Mouse (Mus musculus): Measurements from ENCODE around the gene Arhgap8. TPM values are rescaled to one million over a fixed set of nuclear protein-coding genes. Genes with fewer than 3 reads are reported as not detected.

The Arhgap8 gene
- polyA plus RNA-seq, 1 experiment, result 6.3 TPM

DNA sequence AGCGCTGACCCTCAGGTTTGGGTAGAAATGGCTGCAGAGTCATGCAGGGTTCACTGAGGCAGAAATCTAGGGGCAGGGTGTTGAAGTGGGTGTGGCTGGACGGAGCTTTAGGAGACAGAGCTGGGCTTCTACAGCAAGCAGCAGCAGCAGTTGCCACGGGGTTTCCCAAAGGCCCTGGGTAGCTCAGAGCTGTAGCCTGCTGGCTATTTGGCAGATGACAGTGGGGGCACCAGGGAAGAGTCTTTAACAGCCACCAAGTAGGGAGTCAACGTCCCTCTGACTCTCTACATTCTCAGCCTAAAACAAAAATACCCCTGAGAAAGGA, 12.5 kb downstream of the Arhgap8 start:
- no peak for TF ChIP-seq POLR2A (IDR thresholded peaks at IDR 0.05; ENCODE audit: low read depth, low read length)
- 76% methylated on average over 4 of the region's 4 CpGs for WGBS
- peaks cover 17% of the 10 kb centered on the region for H3K4me1 ChIP-seq (ENCODE audit: control insufficient read depth, insufficient read depth, insufficient read length, low read length)

DNA sequence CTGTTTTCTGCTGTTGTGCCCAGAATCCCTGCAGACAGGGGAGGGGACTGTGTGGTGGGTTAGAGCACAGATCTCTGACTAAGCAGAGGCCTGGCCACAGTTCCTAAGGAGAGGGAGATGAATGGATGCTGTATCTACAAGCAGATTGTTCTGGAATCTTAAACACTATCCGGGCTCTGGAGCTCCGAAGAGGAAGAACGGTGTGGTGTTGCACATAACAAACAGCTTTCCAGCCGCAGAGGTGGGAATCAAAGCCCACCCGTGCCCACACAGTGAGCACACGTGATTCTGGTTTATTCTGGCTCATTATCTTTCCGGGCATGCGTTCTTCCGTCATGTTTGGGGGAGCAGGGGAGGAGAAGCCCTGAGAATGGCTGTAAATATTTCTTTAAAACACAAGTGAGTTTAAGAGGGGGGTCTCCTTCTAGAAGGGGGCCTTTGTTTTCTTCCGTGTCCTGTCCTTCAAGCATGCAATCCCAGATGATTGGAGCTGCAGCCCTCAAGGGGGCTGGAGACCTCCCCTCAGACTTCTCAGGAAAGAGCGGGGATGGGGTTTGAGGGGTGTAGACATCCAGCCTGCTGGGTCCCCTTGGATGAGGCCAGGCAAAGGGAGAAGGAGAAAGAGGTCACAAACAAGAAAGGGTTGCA, 16.6 kb downstream of the Arhgap8 start:
- no peak overlapping the region for H3K27ac ChIP-seq (ENCODE audit: insufficient read depth, low read depth, low read length)
- TF ChIP-seq CTCF (IDR thresholded peaks at IDR 0.05; ENCODE audit: extremely low read depth, insufficient read length, insufficient replicate concordance, low read depth, low read length) (no peak), POLR2A (IDR thresholded peaks at IDR 0.05; ENCODE audit: low read depth, low read length) (no peak)
- no peaks in the 10 kb centered on the region for H3K4me1 ChIP-seq (ENCODE audit: control insufficient read depth, insufficient read depth, insufficient read length, low read length)
- H3K27me3 ChIP-seq (ENCODE audit: control insufficient read depth, insufficient read depth, low read length), result no peaks in the 10 kb centered on the region
- H3K36me3 ChIP-seq (ENCODE audit: control insufficient read depth, insufficient read depth, low read length), result no peaks in the 10 kb centered on the region; the same call in 1 of the 2 replicates
- H3K4me3 ChIP-seq (ENCODE audit: low read depth, low read length), result no peak overlapping the region
- WGBS, result 89% methylated on average over 11 of the region's 11 CpGs

More for the DNA sequence above, 12.5 kb downstream of the Arhgap8 start:
- no peak overlapping the region for H3K4me3 ChIP-seq (ENCODE audit: low read depth, low read length)
- no peaks in the 10 kb centered on the region for H3K27me3 ChIP-seq (ENCODE audit: control insufficient read depth, insufficient read depth, low read length)
- no peaks in the 10 kb centered on the region; the same call in 1 of the 2 replicates for H3K36me3 ChIP-seq (ENCODE audit: control insufficient read depth, insufficient read depth, low read length)
- no peak overlapping the region for H3K27ac ChIP-seq (ENCODE audit: insufficient read depth, low read depth, low read length)

- H3K4me3 ChIP-seq (ENCODE audit: low read depth, low read length), result no peak overlapping the region
- no peak for TF ChIP-seq CTCF (IDR thresholded peaks at IDR 0.05; ENCODE audit: extremely low read depth, insufficient read length, insufficient replicate concordance, low read depth, low read length)
- no peak for TF ChIP-seq POLR2A (IDR thresholded peaks at IDR 0.05; ENCODE audit: low read depth, low read length)
- no peak overlapping the region for H3K27ac ChIP-seq (ENCODE audit: insufficient read depth, low read depth, low read length)
- H3K36me3 ChIP-seq (ENCODE audit: control insufficient read depth, insufficient read depth, low read length), result no peaks in the 10 kb centered on the region; the same call in 1 of the 2 replicates
- no peaks in the 10 kb centered on the region for H3K4me1 ChIP-seq (ENCODE audit: control insufficient read depth, insufficient read depth, insufficient read length, low read length)
- 75% methylated on average over 2 of the region's 4 CpGs for WGBS
- no peaks in the 10 kb centered on the region for H3K27me3 ChIP-seq (ENCODE audit: control insufficient read depth, insufficient read depth, low read length)
Observed at GRCm38 (mm10) chr15:84736994-84737346, 17.1 kb downstream of the Arhgap8 start.

GRCm38 (mm10) chr15:84738246-84738645, 18.4 kb downstream of the Arhgap8 start:
- Histone ChIP-seq H3K27me3 (ENCODE audit: control insufficient read depth, insufficient read depth, low read length) (no peaks in the 10 kb centered on the region), H3K36me3 (ENCODE audit: control insufficient read depth, insufficient read depth, low read length) (no peaks in the 10 kb centered on the region; the same call in 1 of the 2 replicates), H3K27ac (ENCODE audit: insufficient read depth, low read depth, low read length) (no peak overlapping the region), H3K4me1 (ENCODE audit: control insufficient read depth, insufficient read depth, insufficient read length, low read length) (no peaks in the 10 kb centered on the region), H3K4me3 (ENCODE audit: low read depth, low read length) (no peak overlapping the region)
- TF ChIP-seq CTCF (IDR thresholded peaks at IDR 0.05; ENCODE audit: extremely low read depth, insufficient read length, insufficient replicate concordance, low read depth, low read length), result no peak
- no peak for TF ChIP-seq POLR2A (IDR thresholded peaks at IDR 0.05; ENCODE audit: low read depth, low read length)
- 94% methylated on average over 7 of the region's 7 CpGs for WGBS

GRCm38 (mm10) chr15:84741573-84741972, 21.7 kb downstream of the Arhgap8 start:
- Histone ChIP-seq H3K36me3 (ENCODE audit: control insufficient read depth, insufficient read depth, low read length) (no peaks in the 10 kb centered on the region), H3K4me1 (ENCODE audit: control insufficient read depth, insufficient read depth, insufficient read length, low read length) (no peaks in the 10 kb centered on the region; the same call in 1 of the 2 replicates), H3K4me3 (ENCODE audit: low read depth, low read length) (no peak overlapping the region), H3K27ac (ENCODE audit: insufficient read depth, low read depth, low read length) (no peak overlapping the region), H3K27me3 (ENCODE audit: control insufficient read depth, insufficient read depth, low read length) (no peaks in the 10 kb centered on the region)
- WGBS, result 65% methylated on average over 3 of the region's 3 CpGs
- TF ChIP-seq CTCF (IDR thresholded peaks at IDR 0.05; ENCODE audit: extremely low read depth, insufficient read length, insufficient replicate concordance, low read depth, low read length) (peak; percentile 62; the same call in 1 of the 2 replicates), POLR2A (IDR thresholded peaks at IDR 0.05; ENCODE audit: low read depth, low read length) (no peak)

DNA sequence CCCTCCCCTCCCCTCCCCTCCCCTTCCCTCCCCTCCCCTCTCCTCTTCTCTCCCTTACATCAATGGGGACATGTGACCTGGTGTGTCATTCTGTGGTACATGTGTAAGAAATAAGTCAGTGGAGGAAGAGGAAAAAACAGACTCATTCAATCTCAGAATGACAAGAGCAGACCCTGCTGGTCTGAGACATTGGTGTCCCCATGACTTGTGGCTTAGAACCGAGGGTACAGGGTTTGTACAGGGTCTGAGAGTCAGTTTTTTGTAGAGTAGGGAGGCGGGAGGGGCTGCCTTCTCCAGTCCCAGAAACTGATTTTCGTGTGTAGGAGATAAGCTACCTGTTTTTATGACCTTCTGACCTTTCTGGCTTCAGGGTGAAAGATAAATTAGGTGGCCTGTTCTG, 23.5 kb downstream of the Arhgap8 start:
- H3K4me3 ChIP-seq (ENCODE audit: low read depth, low read length), result no peak overlapping the region
- H3K4me1 ChIP-seq (ENCODE audit: control insufficient read depth, insufficient read depth, insufficient read length, low read length), result no peaks in the 10 kb centered on the region; the same call in 1 of the 2 replicates
- no peaks in the 10 kb centered on the region for H3K36me3 ChIP-seq (ENCODE audit: control insufficient read depth, insufficient read depth, low read length)
- no peak for TF ChIP-seq CTCF (IDR thresholded peaks at IDR 0.05; ENCODE audit: extremely low read depth, insufficient read length, insufficient replicate concordance, low read depth, low read length)
- H3K27me3 ChIP-seq (ENCODE audit: control insufficient read depth, insufficient read depth, low read length), result no peaks in the 10 kb centered on the region
- 15% methylated on average over 3 of the region's 3 CpGs for WGBS
- H3K27ac ChIP-seq (ENCODE audit: insufficient read depth, low read depth, low read length), result no peak overlapping the region

DNA sequence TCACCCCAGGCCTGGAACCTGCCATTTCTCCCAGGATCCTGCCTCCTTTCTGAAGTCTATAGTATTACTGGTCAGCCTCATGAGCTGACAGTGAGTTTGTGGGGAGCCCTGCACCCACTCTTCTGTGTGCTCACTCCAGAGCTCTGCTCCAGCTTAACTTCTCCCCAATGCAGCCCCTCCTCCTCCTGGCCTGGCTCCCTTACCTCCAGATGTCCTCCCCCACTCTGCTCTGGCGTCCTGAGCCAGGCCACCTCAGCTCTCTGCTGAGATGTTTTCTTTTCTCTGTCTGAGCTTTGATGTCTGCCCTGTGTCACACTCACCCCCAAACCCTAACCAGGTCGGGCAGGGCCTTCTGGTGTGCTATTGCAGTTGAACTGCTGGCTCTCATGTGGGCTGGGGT, 24.5 kb downstream of the Arhgap8 start:
- Histone ChIP-seq H3K4me3 (ENCODE audit: low read depth, low read length) (no peak overlapping the region), H3K4me1 (ENCODE audit: control insufficient read depth, insufficient read depth, insufficient read length, low read length) (no peaks in the 10 kb centered on the region; the same call in 1 of the 2 replicates), H3K27me3 (ENCODE audit: control insufficient read depth, insufficient read depth, low read length) (no peaks in the 10 kb centered on the region), H3K36me3 (ENCODE audit: control insufficient read depth, insufficient read depth, low read length) (no peaks in the 10 kb centered on the region), H3K27ac (ENCODE audit: insufficient read depth, low read depth, low read length) (no peak overlapping the region)
- 50% methylated on average over 2 of the region's 2 CpGs for WGBS
- TF ChIP-seq POLR2A (IDR thresholded peaks at IDR 0.05; ENCODE audit: low read depth, low read length) (no peak), CTCF (IDR thresholded peaks at IDR 0.05; ENCODE audit: extremely low read depth, insufficient read length, insufficient replicate concordance, low read depth, low read length) (no peak)
